ENCODE assay signal across 25 mouse cellular contexts in genomic region chr4:109530245-109530816, GRCm38 (mm10). TPM values are rescaled to one million over a fixed set of nuclear protein-coding genes. Genes with fewer than 3 reads are reported as not detected.
DNase-seq lines count a peak whose midpoint lies in the region; ATAC-seq and TF ChIP-seq lines count a peak whose summit lies in the region.
"Had no signal": no experiment of that assay in that cellular context is flagged by ENCODE, and none has a peak within 500 bp of the region (broad histone marks: within the 10 kb centered on the region; RNA-seq: fewer than 3 reads in every experiment).

No protein-coding gene starts in this region.

- H3K4me3 ChIP-seq in midbrain, embryonic 10.5 days: peak overlapping the region; percentile 17
- no peak overlapping the region for H3K4me3 ChIP-seq in midbrain, postnatal 0 days (ENCODE audit: low read depth, low read length)
- H3K4me3 ChIP-seq in forebrain, embryonic 11.5 days (ENCODE audit: low read depth, low read length): no peak overlapping the region
- no peak overlapping the region for H3K4me3 ChIP-seq in neural tube, embryonic 15.5 days (replicated peaks)
- H3K4me3 ChIP-seq: intestine, embryonic 15.5 days had no signal

- H3K4me2 ChIP-seq in midbrain, postnatal 0 days (ENCODE audit: low read depth, low read length, poor library complexity, severe bottlenecking): no peak overlapping the region
- 0 out of 2 replicates have a peak overlapping the region, but pooled peaks have one; percentile 1 for H3K4me2 ChIP-seq in forebrain, embryonic 11.5 days (ENCODE audit: low read depth, low read length, severe bottlenecking)
- H3K4me2 ChIP-seq in neural tube, embryonic 15.5 days: 0 out of 2 replicates have a peak overlapping the region, but pooled peaks have one; percentile 0
- H3K4me2 ChIP-seq: heart, embryonic 11.5 days; intestine, embryonic 15.5 days had no signal

- H3K36me3 ChIP-seq in midbrain, embryonic 10.5 days: no peaks in the 10 kb centered on the region
- no peaks in the 10 kb centered on the region for H3K36me3 ChIP-seq in midbrain, postnatal 0 days (ENCODE audit: insufficient read depth, low read length)
- H3K36me3 ChIP-seq in forebrain, embryonic 11.5 days (ENCODE audit: control insufficient read depth, insufficient read depth, low read length): no peaks in the 10 kb centered on the region
- no peaks in the 10 kb centered on the region for H3K36me3 ChIP-seq in neural tube, embryonic 15.5 days
- H3K36me3 ChIP-seq: intestine, embryonic 15.5 days had no signal

- peaks cover 5% of the 10 kb centered on the region for H3K4me1 ChIP-seq in midbrain, embryonic 10.5 days
- H3K4me1 ChIP-seq in midbrain, postnatal 0 days (ENCODE audit: insufficient read depth, low read length): no peaks in the 10 kb centered on the region
- H3K4me1 ChIP-seq in forebrain, embryonic 11.5 days (replicated peaks; ENCODE audit: control insufficient read depth, insufficient read depth, low read length): no peaks in the 10 kb centered on the region
- H3K4me1 ChIP-seq in neural tube, embryonic 15.5 days: no peaks in the 10 kb centered on the region
- H3K4me1 ChIP-seq: intestine, embryonic 15.5 days had no signal

- H3K27me3 ChIP-seq in midbrain, embryonic 10.5 days (ENCODE audit: low read depth, poor library complexity, severe bottlenecking): no peaks in the 10 kb centered on the region
- H3K27me3 ChIP-seq in midbrain, postnatal 0 days (ENCODE audit: insufficient read depth, low read length): no peaks in the 10 kb centered on the region
- H3K27me3 ChIP-seq in forebrain, embryonic 11.5 days (ENCODE audit: control insufficient read depth, insufficient read depth, low read length): no peaks in the 10 kb centered on the region
- H3K27me3 ChIP-seq in neural tube, embryonic 15.5 days (replicated peaks): no peaks in the 10 kb centered on the region
- H3K27me3 ChIP-seq: intestine, embryonic 15.5 days had no signal

- no peak for ATAC-seq in midbrain, postnatal 0 days (ENCODE audit: low FRiP score)
- 0 out of 2 replicates have a peak, but pooled peaks have one; percentile 55 for ATAC-seq in forebrain, embryonic 11.5 days (replicated peaks; ENCODE audit: low FRiP score)
- no peak for ATAC-seq in neural tube, embryonic 15.5 days (ENCODE audit: low FRiP score)
- ATAC-seq: intestine, embryonic 15.5 days; liver, postnatal 0 days had no signal

- H3K9me3 ChIP-seq in midbrain, embryonic 10.5 days (replicated peaks): no peaks in the 10 kb centered on the region
- H3K9me3 ChIP-seq in midbrain, postnatal 0 days (ENCODE audit: low read length): no peaks in the 10 kb centered on the region
- no peaks in the 10 kb centered on the region for H3K9me3 ChIP-seq in forebrain, embryonic 11.5 days (ENCODE audit: control insufficient read depth, low read length)
- no peaks in the 10 kb centered on the region for H3K9me3 ChIP-seq in neural tube, embryonic 15.5 days (replicated peaks)
- H3K9me3 ChIP-seq: intestine, embryonic 15.5 days had no signal

- TF ChIP-seq CTCF in midbrain, postnatal 0 days (IDR thresholded peaks at IDR 0.05): no peak

- peak overlapping the region; percentile 64 for H3K27ac ChIP-seq in midbrain, embryonic 10.5 days (replicated peaks)
- no peak overlapping the region for H3K27ac ChIP-seq in midbrain, postnatal 0 days (ENCODE audit: low read depth, low read length)
- H3K27ac ChIP-seq in forebrain, embryonic 11.5 days (ENCODE audit: low read depth, low read length): no peak overlapping the region
- no peak overlapping the region for H3K27ac ChIP-seq in neural tube, embryonic 15.5 days (replicated peaks)
- H3K27ac ChIP-seq: intestine, embryonic 15.5 days had no signal

- DNase-seq in midbrain, embryonic 10.5 days (ENCODE audit: low spot score): peak; percentile 34
- DNase-seq in midbrain, postnatal 0 days (ENCODE audit: low spot score): no peak
- no peak for DNase-seq in forebrain, embryonic 11.5 days (ENCODE audit: low spot score)
- DNase-seq in mesoderm, embryonic 11.5 days (ENCODE audit: low read depth, low spot score): peak; percentile 2
- DNase-seq in kidney, postnatal 4 days: no peak
- no peak for DNase-seq in MN1 (ENCODE audit: low spot score)
- DNase-seq: cerebellum, adult 9-10 months; liver; liver, postnatal 0 days; right cerebral cortex, adult 18-20 months; thymus, adult 2 months had no signal

- WGBS in midbrain, embryonic 10.5 days: 32% methylated on average over 15 of the region's 15 CpGs
- WGBS in midbrain, postnatal 0 days: 19% methylated on average over 15 of the region's 15 CpGs
- 27% methylated on average over 15 of the region's 15 CpGs for WGBS in forebrain, embryonic 11.5 days
- WGBS in neural tube, embryonic 15.5 days: 30% methylated on average over 15 of the region's 15 CpGs

- H3K9ac ChIP-seq in midbrain, postnatal 0 days (replicated peaks; ENCODE audit: low read length, poor library complexity, severe bottlenecking): no peak overlapping the region
- H3K9ac ChIP-seq in forebrain, embryonic 11.5 days (ENCODE audit: low read length): no peak overlapping the region
- no peak overlapping the region for H3K9ac ChIP-seq in neural tube, embryonic 15.5 days (replicated peaks)
- H3K9ac ChIP-seq: intestine, embryonic 15.5 days; liver, postnatal 0 days had no signal

RNA-seq across cellular contexts. Expression of gene 4930522H14Rik, which starts 0.8 kb away (rescaled TPM):
- not detected in 2 replicates for polyA plus RNA-seq in midbrain, embryonic 10.5 days (2016; fragmentation: Nextera tagmentation; extraction: Ambion mirVana)
- not detected in 2 replicates for total RNA-seq in midbrain, postnatal 0 days (2014; rRNA removed)
- not detected in 2 replicates for polyA plus RNA-seq in midbrain, postnatal 0 days (2015; fragmentation: Nextera tagmentation; extraction: Ambion mirVana)
- not detected in 2 replicates for polyA plus RNA-seq in forebrain, embryonic 11.5 days (2014; fragmentation: Nextera tagmentation; extraction: Ambion mirVana)
- not detected in 2 replicates for polyA plus RNA-seq in neural tube, embryonic 15.5 days (2015; fragmentation: Nextera tagmentation; extraction: Ambion mirVana)
- total RNA-seq: adrenal gland, postnatal 4 days; gastrocnemius, adult 8-10 months; heart, postnatal 25 days; layer of hippocampus, postnatal 14 days; left cerebral cortex, postnatal 14 days; neutrophil, adult 5-6 weeks had no signal
- polyA plus RNA-seq: C2C12; cortical plate, adult 2 months; heart, embryonic 11.5 days; intestine, embryonic 15.5 days; kidney, embryonic 14.5 days; large intestine, adult 2 months; liver, postnatal 0 days; small intestine, adult 2 months; thymus, adult 2 months had no signal

RNA-seq across cellular contexts. Expression of gene Rnf11, which starts 45.8 kb away (rescaled TPM):
- 24.5 and 30.9 TPM in 2 replicates for polyA plus RNA-seq in midbrain, embryonic 10.5 days (2016; fragmentation: Nextera tagmentation; extraction: Ambion mirVana)
- 158 TPM in 2 replicates for total RNA-seq in midbrain, postnatal 0 days (2014; rRNA removed)
- polyA plus RNA-seq in midbrain, postnatal 0 days (2015; fragmentation: Nextera tagmentation; extraction: Ambion mirVana): 83.4 and 89.3 TPM in 2 replicates
- polyA plus RNA-seq in forebrain, embryonic 11.5 days (2014; fragmentation: Nextera tagmentation; extraction: Ambion mirVana): 45.1 and 49.4 TPM in 2 replicates
- 58.1 and 67.8 TPM in 2 replicates for polyA plus RNA-seq in neural tube, embryonic 15.5 days (2015; fragmentation: Nextera tagmentation; extraction: Ambion mirVana)

Comparison
In these comparisons a context has a peak if more than half of its experiments do, and no peak if none do; other contexts are left out.
1. DNase-seq: peak in midbrain, embryonic 10.5 days (single experiment) and mesoderm, embryonic 11.5 days (single experiment); none in midbrain, postnatal 0 days (single experiment), forebrain, embryonic 11.5 days (single experiment), kidney, postnatal 4 days (0 of 2) and MN1 (single experiment).